Mouse (Mus musculus) heart, postnatal 36 days (tissue): Measurements from ENCODE around the gene Rnf38. TPM values are rescaled to one million over a fixed set of nuclear protein-coding genes. Genes with fewer than 3 reads are reported as not detected.

ENCODE experiments used
- DNase-seq, 2 experiments: peaks; one replicate each; pipeline ENCODE4 v3.0.0; 2021 to 2022
- intact Hi-C: fragments of 180-260 bp; cut with DNase I; formaldehyde crosslinking; loops from one replicate; pipeline ENCODE4 v1.15.1; 2025
- total RNA-seq, 2 experiments: library from RNA; stranded (reverse); gene quantifications; 2 replicates each; pipeline ENCODE4 v1.2.3; 2021

Gene Rnf38
- 10 to 100 TPM; 32.0 to 36.4 TPM for total RNA-seq

DNA sequence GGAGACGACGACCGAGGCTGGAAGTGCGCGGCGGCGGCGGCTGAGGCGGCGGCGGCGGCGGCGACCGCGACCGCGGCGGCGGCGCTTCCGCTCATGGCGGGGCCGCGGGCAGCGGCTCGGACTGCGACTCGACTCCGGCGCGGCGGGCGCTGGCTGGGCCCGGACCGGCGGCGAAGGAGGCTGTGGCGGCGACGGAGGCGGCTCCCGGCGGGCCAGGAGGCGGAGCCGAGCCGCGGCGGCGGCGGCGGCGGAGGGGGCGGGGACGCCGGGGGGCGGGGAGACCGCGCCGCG, at the start of gene Rnf38:
Rnf38 (minus strand) TSS at position 77 of the 291 bp plus-strand sequence.
- intact Hi-C loops, result loop anchor here (2.0 to 5.0 kb wide), 2 partner anchors 67 to 161 kb away; no protein-coding TSS in a partner anchor

DNA sequence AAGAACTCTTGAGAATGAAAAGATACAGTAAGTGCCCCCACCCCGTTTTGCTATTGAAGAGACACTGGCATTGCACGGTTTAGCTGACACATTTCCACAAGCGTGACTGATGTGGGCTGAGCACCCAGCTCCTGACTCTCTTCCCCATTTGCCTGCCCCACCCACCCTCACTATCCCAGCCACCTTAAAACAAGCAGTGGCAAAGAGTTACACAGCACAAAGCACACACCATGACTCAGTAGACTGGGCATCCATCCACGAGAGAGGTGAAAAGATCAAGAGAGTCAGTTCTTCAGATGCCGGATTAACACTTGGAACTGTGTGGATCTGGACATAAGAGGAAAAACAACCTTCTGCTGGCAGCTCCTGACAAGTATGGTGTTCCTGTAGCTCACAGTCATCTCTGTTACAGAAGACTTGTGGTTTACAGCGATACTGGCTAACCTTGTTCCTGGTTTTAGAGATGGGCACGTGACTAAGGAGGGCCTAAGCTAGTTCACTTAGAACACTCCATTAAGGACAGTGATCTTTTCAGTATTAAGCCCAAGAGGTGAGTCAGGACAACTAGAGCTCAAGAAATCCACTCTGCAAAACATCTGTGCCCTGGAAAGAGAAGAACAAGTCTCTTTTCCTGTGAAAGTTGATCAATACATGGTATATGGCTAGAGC, 48.1 kb upstream of the Rnf38 start:
- intact Hi-C loops, result no loop called here
- no peak for DNase-seq

More for the DNA sequence above, at the start of gene Rnf38:
- DNase-seq, result no peak

DNA sequence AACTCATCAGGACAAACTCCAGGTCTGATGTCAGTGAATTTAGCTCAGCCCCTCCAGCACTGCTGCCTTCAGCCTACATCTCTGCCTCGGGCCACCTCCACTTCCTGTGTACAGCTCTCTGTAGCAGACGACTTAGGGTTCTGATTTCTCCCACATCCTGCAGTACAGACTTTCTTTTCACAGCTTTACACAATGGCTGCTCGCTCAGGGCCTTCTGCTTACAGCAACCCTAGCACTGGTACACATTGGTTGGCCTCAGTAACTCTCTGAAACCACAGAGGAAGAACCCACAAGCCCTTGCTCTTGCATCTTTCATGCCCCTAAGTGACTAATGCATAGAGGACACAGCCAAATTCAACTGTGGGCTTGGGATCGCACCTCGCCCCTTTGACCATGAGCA, 37.5 kb upstream of the Rnf38 start:
- DNase-seq, result no peak
- intact Hi-C loops, result no loop called here

DNA sequence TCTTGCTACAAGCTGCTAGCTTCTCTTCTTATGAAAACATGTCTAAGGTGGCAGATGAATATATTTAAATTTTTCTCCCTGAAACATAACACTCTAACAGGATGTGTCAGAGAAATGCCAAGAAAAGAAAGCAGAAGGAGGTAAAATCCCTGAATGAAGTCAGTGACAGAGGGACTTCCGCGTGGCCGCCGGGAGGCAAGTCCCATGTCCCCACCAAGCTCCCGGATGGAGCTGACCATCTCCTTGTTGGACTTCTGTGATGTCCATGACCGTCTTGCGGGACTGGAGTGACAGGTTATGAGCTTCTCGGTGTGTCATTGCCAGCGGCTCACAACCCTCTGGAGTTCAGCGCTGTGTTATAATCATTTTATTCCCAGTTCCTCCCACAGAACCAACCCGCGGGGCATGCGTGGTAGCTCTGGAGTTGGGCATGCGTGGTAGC, 35.8 kb upstream of the Rnf38 start:
- DNase-seq, result no peak
- intact Hi-C loops, result no loop called here

DNA sequence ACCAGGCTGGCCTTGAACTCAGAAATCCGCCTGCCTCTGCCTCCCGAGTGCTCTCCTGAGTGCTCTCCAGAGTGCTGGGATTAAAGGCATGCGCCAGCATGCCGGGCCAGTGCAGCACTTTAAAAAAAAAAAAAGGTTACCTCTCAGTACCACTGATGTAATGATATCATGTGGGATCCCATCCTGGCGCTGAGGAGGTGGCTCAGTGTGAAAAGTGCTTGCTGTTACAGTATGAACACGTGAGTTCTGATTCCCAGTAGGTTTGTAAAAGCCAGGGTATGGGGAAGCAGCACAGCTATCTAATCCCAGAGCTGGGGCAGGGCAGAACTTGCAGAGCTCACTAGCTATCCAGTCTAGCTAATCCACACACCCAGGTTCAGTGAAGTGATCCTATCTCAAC, 33.8 kb upstream of the Rnf38 start:
- no peak for DNase-seq
- intact Hi-C loops, result no loop called here

DNA sequence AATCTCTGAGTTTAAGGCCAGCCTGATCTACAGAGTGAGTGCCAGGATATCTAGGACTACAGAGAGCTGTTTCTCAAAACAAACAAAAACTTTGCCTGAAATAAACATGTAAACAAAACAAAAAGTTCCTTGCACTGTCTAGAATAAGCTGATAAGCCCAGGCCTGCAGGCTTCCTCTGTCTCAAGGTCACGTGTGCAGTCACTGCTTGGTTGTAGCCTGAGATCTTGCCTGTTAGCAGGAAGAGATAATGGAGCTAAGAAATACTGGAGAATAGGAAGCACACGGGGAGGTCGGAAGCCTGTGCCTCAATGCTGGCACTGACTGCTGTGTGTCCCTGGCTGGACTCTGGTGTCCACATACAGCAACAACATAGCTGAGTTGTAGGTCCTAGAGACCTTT, 31.9 kb upstream of the Rnf38 start:
- no peak for DNase-seq
- intact Hi-C loops, result no loop called here

DNA sequence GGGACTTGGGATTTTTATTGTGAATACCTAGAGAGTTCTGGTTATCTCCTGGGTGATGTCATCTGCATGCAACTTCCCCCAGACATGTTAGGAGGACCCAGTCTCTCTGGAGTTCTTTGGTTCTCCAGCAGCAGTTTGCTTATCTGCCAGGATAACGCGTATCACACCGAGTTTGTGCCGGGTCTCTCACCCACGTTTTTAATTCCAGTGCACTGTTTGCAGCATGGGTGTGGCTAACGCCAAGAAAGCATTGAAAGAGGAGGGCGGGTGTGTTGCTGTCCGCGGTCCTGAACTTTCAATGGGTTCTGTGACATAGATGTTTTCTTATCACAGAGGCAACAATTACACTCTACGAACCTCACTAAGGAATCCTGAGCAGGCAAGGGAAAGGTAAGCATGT, 26.7 kb upstream of the Rnf38 start:
- peak; percentile 26 to 47 for DNase-seq
- intact Hi-C loops, result no loop called here

DNA sequence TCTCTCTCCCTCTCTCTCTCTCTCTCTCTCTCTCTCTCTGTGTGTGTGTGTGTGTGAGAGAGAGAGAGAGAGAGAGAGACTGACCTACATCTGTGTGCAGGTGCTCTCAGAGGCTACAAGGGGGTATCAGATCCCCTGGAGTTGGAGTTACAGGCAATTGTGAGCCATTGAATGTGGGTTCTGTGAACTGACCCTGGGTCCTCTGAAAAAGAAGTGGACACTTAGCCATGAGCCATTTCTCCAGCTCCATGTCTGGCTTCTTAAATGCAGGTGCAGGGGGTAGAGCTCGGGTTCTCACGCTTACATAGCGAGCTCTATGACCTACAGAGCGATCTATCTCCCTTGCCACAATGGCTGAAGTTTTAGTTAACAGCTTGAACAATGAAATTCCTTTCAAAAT, 25.5 kb upstream of the Rnf38 start:
- no peak for DNase-seq
- intact Hi-C loops, result no loop called here

DNA sequence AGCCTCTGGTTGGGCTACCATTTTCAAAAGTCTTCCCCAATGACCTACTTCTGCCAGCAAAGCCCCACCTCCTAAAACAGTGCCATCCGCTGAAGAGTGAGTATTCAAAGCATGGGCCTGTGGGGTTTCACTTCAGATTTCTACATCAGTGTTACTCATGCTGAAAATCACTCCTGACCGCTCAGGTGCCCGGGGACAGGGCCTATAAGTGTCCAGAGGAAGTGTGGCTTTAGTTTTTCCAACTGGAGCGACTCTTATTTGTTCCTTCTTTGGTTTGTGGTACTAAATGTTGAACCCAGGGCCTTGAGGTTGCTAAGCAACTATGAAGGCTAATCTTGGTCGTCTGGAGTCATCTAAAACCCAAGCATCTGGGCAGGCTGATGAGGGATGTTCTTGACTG, 21.0 kb upstream of the Rnf38 start:
- no peak for DNase-seq
- intact Hi-C loops, result no loop called here

DNA sequence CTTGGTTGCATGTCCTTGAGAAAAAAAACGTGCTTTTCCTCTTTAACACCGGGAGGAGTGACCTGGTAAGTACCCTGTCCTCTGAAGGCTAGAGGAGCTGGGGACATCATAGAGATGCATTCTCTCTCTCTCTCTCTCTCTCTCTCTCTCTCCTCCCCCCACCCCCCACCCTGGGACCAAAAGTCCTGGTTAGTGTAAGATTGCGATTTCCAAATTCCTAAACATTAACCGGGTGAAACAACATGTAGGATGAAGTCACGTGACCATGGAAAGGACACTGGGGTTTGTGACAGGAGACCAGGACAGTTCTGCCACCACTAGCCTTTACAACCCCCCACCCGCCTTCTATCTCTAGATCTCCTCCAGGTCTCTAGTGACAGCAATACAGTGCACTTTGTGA, 19.6 kb upstream of the Rnf38 start:
- intact Hi-C loops, result no loop called here
- DNase-seq, result no peak

DNA sequence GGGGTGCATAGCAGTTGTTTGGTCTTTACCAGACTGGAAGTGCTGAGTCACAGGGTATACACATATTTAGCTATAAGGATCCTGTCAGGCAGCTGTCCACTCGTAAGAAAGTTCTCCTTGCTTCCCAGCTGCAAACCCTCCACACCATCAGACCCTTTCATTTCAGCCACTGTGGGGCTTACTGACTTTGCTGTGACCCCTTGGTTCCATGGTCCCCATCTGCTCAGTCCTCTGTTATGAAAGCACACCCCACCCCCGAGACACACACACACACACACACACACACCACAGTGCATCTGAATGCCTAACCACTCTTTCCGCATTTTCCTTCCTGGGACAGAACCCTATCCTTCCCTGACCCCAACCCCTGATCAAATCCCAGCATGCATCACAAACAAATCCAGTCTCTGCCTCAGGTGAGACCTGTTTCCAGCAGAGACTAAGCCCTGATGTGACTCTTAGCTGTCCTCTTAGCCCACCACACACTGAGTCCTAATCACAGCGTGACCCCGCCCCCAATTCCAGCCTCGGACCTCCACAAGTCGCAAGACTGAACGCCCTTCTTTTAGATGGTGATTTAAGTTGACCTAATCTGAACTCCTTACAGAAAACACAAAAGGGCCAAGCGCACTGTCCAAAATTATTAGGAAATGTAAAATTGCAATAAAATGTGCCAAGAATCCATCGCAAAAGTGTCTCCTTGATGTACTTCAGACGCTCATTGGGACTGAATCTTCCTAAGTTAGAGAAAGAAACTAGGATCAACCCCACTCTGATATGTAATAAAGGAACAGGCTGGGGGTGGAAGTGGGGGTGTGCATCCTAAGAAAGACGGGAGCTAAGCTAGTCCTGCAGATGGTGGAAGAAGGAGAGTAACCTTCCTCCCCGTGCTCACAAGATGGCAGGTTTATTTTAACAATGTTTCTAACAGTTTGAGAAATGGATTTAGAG, 18.7 kb upstream of the Rnf38 start:
- DNase-seq, result no peak
- intact Hi-C loops, result no loop called here

DNA sequence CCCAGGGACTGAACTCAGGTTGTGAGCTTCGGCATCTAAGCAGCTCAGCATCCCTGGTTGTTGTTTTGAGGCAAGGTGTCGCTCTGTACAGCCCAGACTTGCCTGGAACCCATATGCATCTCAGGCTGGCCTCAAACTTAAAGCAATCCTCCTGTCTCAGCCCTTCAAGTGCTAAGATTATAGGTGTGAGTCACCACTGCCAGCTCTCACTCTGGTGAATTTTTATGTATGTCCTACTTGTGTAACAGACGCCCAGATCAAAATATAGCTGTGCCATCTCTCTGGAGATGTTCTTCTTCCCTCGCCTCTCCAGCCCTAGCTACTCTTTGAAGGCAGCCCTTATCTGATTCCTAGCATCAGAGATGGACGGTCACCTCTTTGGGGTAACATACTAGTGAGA, 17.9 kb upstream of the Rnf38 start:
- intact Hi-C loops, result no loop called here
- DNase-seq, result no peak

DNA sequence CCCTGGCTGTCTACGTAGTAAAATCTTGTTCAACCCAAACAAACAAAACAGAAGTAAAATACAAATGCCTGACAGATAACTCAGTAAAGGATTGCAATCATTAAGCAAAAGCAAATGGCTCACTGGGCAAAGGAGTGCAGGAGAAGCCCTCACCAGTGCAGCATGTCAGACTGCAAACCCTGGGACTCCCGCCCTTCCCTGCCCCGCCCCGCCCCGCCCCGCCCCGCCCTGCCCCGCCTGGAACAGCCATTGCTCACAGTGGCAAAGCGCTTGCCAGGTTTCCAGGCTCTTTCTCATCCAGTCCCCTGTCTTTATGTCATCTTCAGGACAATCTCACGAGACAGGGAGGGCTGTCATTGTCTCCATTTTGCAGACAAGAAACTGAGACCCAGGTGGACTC, 16.1 kb upstream of the Rnf38 start:
- no peak for DNase-seq

DNA sequence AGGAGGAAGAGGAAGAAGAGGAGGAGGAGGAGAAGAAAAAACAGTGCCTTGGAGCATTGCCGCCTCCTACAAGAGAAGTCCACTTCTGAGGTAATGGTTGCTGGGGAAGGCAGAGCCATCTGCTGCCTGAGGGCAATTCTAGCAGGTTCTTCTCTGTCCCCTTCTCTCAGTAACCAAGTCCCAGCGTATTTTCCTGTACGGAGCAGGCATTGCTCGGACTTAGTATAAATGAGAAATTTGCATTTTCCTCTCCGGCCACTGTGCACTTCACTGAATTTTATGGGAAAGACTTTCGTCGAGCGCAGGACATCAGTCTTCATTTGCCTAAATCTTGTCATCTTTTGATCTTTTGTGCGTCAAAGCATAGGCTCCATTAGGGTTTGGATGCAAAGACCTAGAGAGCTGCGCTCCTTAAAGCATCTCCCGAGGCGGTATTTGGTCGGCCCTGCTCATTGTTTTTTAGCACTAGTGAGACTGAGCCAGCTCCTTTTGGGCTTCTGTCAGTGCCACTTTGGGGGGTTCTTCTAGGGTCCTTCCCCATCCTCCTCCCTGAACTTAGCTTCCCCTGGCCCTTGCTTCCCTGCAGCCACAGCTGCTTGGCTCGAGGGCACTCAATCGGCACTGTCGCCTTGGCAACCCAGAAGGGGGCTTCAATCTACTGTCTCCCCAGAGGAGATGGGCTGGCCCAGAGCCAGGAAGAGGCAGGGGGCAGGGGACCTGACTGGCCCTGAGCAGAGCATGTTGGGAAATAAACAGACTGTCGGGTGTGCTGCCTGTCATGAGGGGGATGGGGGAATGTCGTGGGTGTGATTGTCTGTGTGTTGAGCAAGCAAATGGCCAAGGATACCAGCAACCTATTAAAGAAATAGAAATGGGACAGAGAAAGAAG, 13.7 kb upstream of the Rnf38 start:
- intact Hi-C loops, result no loop called here
- no peak for DNase-seq

More for the DNA sequence above, 16.1 kb upstream of the Rnf38 start:
- intact Hi-C loops, result no loop called here

DNA sequence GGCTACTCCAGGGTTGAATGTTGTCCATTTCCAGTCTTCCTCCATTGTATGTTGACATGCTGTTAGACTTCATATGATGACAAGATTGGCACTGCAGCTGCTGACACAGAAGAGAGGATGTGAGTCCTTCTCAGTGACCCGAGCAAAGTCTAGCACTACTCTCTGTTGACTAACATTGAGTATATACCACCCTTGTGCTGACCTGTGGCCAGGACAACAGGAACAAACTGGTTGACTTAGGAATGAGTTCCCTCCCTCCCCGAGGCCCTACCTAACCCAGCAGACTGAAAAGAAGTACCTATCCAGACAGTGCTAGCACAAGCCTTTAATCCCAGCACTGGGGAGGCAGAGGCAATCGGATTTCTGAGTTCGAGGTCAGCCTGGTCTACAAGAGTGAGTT, 12.7 kb upstream of the Rnf38 start:
- DNase-seq, result no peak

DNA sequence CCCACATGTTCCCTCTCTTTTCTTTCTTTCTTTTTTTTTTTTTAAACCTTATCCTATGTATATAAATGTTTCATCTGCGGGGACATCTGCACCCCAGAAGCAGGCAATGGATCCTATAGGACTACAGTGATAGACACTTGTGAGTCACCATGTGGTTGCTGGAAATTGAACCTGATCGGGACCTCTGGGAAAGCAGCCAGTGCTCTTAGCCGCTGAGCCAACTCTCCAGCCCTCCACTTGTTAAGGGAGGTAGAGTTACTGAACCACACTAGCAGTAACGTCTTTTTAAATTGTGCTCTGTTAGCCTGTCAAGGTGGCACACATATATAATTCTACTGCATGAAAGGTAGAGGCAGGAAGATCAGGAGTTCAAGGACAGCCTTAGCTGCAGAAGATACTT, 8.0 kb upstream of the Rnf38 start:
- DNase-seq, result no peak
- intact Hi-C loops, result no loop called here

More for the DNA sequence above, 12.7 kb upstream of the Rnf38 start:
- intact Hi-C loops, result no loop called here

DNA sequence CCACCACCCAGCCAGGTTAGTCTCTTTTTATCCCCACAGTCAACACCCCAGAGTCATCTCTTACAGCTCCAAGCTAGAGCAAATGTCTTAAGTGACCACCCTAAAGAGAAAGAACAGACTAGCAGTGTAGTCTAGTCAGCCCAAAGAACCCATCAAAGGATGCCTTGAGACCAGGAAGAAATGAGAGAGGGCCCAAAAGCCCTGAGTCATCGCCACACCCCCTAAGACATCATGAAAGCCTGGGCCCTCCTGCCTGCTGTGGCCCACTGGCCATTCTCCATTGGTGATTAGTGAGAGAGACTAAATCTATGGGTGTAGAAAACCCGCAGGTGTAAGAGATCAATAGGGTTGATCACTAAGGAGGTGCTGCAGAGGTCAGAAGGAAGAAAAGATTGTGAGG, 2.4 kb upstream of the Rnf38 start:
- intact Hi-C loops, result loop anchor here (2.0 to 5.0 kb wide), 2 partner anchors 56 to 69 kb away; no protein-coding TSS in a partner anchor
- no peak for DNase-seq

DNA sequence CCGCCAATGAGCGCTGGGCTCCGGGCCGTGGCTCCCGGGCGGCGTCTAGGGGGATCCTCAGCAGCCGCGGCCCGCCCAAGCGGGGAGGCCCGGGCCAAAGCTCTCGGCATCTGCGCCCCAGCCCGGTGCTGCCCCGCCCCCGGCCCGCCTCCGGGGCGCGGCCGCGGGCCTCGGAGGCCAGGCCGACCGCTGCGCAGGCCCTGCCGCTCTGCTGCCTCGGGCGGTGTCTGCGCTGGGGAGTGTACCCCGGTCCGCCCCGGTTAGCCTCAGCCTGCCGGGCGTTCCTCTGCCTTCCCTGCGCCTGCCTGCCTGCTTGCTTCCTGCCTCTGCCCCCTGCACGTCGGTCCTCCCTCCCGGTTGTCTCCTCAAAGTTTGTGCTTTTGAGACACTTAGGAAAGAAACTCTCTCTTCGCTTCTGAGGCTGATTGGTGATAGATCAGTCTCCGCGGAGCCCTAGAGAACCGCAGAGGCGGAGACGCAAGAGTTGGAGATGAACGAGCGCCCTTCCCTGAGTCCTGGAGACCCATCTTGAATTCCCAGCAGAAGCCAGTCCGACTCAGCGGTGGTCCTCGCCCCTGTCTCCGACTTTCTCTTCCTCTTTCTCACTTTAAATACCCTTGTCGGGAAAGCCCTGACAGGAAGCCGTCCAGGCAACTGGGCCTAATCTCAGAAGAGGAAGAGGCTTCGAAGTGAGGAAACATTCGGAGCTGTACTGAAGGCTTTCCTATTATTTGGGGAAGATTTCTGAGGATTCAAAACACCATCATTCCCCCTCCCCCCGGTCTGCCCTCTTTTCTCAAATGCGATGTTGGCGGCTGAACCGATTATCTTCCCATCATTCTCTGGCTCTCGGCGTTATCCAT, 646 bp upstream of the Rnf38 start:
- peak; percentile 88 to 91 for DNase-seq
- intact Hi-C loops, result loop anchor here (2.0 to 5.0 kb wide), 2 partner anchors 67 to 162 kb away; no protein-coding TSS in a partner anchor

DNA sequence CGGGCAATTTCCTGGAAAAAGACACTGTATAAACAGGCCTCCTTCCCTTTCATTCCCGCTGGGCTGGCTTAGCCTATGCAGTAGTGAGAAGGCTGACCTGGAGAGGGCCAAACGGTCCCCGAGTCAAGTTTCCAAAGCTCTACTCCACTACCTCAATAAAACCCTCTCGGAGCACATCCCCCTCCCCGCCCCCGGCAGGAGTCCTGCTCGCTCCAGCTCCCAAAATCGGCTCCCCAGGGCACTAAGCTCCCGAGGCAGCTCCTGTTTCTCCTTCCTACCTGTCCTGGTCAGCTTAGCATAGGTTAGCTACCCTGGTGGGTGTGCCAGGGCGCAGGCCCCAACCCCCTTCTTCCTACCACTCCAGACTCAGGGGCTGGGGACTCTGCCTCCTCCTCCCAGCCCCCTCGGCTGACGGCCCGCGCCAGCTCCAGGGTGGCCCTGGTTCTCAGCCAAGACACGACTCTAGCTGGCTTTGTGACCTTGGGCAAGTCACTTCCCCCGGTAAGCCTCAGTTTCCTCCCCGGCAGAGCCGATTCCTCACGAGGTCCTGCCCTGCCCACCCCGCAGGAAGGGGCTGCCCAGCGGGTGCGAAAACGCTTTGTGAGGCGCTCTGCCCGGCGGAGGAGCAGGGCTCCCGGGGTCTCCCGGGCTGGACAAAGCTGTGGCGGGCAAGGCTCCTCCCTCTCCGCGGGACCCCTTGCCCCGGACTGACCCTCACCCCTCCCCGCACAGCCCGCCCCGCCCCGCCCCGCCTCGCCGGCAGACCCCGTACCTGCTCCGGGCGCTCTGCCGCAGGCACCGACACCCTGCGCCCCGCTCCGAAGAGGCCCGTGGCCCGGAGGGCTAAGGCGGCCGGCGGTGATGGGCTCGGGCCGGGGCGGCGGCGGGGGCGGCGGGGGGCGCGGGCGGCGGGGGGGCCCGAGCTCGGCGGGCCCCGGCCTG, 547 bp downstream of the Rnf38 start:
- intact Hi-C loops, result loop anchor here (5.0 kb wide), 1 partner anchor 161 kb away; no protein-coding TSS in a partner anchor
- peak; percentile 41 to 59 for DNase-seq
